Mouse (Mus musculus) left cerebral cortex, adult 8-10 months (tissue): ENCODE measurements at regions not wholly inside any gene's neighbourhood (a gene's known extent, or its start where the extent isn't known, plus 50 kb on each side); places are given as distances from the start of the nearest gene placed in this dataset.

Source experiments
- DNase-seq, 2 experiments: peaks; one replicate each; pipeline ENCODE4 v3.0.0; 2022; ENCODE audit warnings: low spot score in 2 of 2

- DNase-seq, result no peak
Measured at GRCm38 (mm10) chr17:68057264-68057663, 53.3 kb upstream of the Arhgap28 start.

- no peak for DNase-seq
Measured at GRCm38 (mm10) chr17:68060455-68060854, 56.5 kb upstream of the Arhgap28 start.

- DNase-seq, result no peak
Measured at GRCm38 (mm10) chr17:68065751-68066150, 61.8 kb upstream of the Arhgap28 start.

- no peak for DNase-seq
Measured at GRCm38 (mm10) chr17:68066204-68066603, 62.3 kb upstream of the Arhgap28 start.

GRCm38 (mm10) chr17:68069008-68069407, 65.1 kb upstream of the Arhgap28 start:
- DNase-seq, result no peak

GRCm38 (mm10) chr17:68069484-68069883, 65.6 kb upstream of the Arhgap28 start:
- DNase-seq, result no peak

GRCm38 (mm10) chr17:68071472-68071871, 67.6 kb upstream of the Arhgap28 start:
- no peak for DNase-seq

- no peak for DNase-seq
Measured at GRCm38 (mm10) chr17:68075712-68076111, 71.8 kb upstream of the Arhgap28 start.

- no peak for DNase-seq
Measured at GRCm38 (mm10) chr17:68078709-68079108, 74.8 kb upstream of the Arhgap28 start.

- no peak for DNase-seq
Measured at GRCm38 (mm10) chr17:68084446-68084845, 80.5 kb upstream of the Arhgap28 start.

GRCm38 (mm10) chr17:68087149-68087548, 83.2 kb upstream of the Arhgap28 start:
- DNase-seq, result no peak

GRCm38 (mm10) chr17:68089179-68089578, 85.3 kb upstream of the Arhgap28 start:
- DNase-seq, result no peak

- no peak for DNase-seq
Measured at GRCm38 (mm10) chr17:68089830-68090229, 85.9 kb upstream of the Arhgap28 start.

GRCm38 (mm10) chr17:68096982-68097381, 93.1 kb upstream of the Arhgap28 start:
- DNase-seq, result no peak

GRCm38 (mm10) chr17:68097436-68097835, 93.5 kb upstream of the Arhgap28 start:
- DNase-seq, result no peak

GRCm38 (mm10) chr17:68100093-68100492, 96.2 kb upstream of the Arhgap28 start:
- no peak for DNase-seq

- no peak for DNase-seq
Measured at GRCm38 (mm10) chr17:68103346-68103745, 99.4 kb upstream of the Arhgap28 start.

GRCm38 (mm10) chr17:68106366-68106765, 102.4 kb upstream of the Arhgap28 start:
- no peak for DNase-seq

- DNase-seq, result no peak
Measured at GRCm38 (mm10) chr17:68107875-68108274, 104.0 kb upstream of the Arhgap28 start.

- no peak for DNase-seq
Measured at GRCm38 (mm10) chr17:68111834-68112473, 108.0 kb upstream of the Arhgap28 start.

GRCm38 (mm10) chr17:68112763-68113330, 108.9 kb upstream of the Arhgap28 start:
- DNase-seq, result no peak

GRCm38 (mm10) chr17:68115599-68115998, 111.7 kb upstream of the Arhgap28 start:
- DNase-seq, result no peak

- no peak for DNase-seq
Measured at GRCm38 (mm10) chr17:68119055-68119698, 115.3 kb upstream of the Arhgap28 start.
